Mouse (Mus musculus) megakaryocyte, embryonic 14.5 days (primary cell): ENCODE results near the gene A930018P22Rik.
"Not testable (repeated sequence)": the region's sequence is repeated elsewhere in the genome, so short reads cannot be mapped to it uniquely, and the experiment has no call there.

Experiments
- FLI1 ChIP-seq: IDR thresholded peaks from 2 replicates; pipeline ENCODE4 v1.6.1; 2012; ENCODE audit warnings: low read length, inconsistent platforms, mixed read lengths
- GATA1 ChIP-seq: IDR thresholded peaks from 3 replicates; pipeline ENCODE4 v1.6.1; 2012; ENCODE audit warnings: mixed read lengths, low read length, inconsistent platforms, borderline replicate concordance

- not testable (repeated sequence) for TF ChIP-seq GATA1, FLI1
Measured at GRCm38 (mm10) chr2:104096796-104097195, 25.8 kb upstream of the A930018P22Rik start.
